Mouse (Mus musculus): ENCODE results near the gene Rnd3. TPM values are rescaled to one million over a fixed set of nuclear protein-coding genes. Genes with fewer than 3 reads are reported as not detected.

The Rnd3 gene
- polyA plus RNA-seq, 1 experiment from 2014 or later, result 139 TPM

DNA sequence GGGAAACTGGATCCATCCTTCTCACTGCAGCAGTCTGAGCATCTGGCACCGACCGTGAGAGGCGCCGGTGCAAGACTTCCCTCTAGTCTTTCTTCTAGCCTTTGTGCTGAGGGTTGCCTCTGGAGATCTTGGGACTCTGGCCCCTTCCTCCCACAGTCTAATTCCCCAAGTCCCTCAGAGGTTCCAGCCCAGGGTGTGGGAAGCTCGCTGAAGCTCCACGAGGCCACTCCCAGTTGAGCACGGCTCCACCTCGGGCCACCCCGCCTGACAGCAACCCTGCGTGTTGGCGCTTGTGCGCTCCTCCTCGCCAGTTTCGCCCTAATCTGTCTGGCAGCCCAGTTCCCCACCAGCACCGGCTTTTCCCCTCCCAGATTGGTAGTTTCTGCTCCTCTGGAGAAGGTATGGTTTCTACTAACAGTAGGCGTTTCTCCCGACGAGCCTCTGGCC lies 2.0 kb downstream of the Rnd3 start:
- Histone ChIP-seq H3K9ac (peak overlapping the region; percentile 91), H3K9me3 (no peaks in the 10 kb centered on the region), H3K4me3 (peak overlapping the region; percentile 90), H3K27ac (peak overlapping the region; percentile 95), H3K36me3 (peaks cover 3% of the 10 kb centered on the region; the same call in 1 of the 2 replicates), H3K4me2 (peak overlapping the region; percentile 56), H3K27me3 (no peaks in the 10 kb centered on the region), H3K4me1 (peaks cover 29% of the 10 kb centered on the region)
- WGBS, result under 1% methylated on average over 18 of the region's 18 CpGs
- peak; percentile 74 for ATAC-seq (ENCODE audit: insufficient number of reproducible peaks, low FRiP score, low TSS enrichment, low read depth)

DNA sequence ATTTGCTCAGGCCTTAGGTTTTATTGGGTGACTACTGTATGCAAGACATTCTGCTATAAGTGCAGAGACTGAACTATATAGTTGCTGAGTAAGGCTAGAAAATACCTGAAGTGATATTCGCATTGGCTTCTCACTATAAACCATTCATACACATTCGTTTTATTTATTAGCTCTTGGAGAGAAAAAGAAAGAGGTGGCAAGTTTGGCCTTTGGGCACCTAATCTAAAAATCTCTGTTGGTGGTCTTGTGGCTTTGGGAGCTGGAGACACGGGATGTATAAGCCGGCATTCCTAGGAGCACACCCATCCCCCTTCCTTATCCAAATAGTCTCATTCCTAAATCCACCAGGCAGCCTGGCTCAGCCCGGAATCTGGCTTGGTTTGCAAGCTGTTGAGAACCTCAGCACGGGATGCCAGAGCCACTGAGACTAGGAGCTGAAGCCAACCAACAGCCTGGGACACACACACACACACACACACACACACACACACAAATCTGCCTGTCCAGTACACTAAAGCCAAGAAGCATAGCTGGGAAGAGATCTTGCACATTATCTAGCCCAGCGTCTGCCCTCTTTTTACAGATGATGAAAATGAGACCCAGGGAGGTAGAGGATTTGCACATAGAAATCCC lies 3.0 kb downstream of the Rnd3 start:
- peaks cover 38% of the 10 kb centered on the region for H3K4me1 ChIP-seq
- ATAC-seq (ENCODE audit: insufficient number of reproducible peaks, low FRiP score, low TSS enrichment, low read depth), result no peak
- 6% methylated on average over 7 of the region's 7 CpGs for WGBS

DNA sequence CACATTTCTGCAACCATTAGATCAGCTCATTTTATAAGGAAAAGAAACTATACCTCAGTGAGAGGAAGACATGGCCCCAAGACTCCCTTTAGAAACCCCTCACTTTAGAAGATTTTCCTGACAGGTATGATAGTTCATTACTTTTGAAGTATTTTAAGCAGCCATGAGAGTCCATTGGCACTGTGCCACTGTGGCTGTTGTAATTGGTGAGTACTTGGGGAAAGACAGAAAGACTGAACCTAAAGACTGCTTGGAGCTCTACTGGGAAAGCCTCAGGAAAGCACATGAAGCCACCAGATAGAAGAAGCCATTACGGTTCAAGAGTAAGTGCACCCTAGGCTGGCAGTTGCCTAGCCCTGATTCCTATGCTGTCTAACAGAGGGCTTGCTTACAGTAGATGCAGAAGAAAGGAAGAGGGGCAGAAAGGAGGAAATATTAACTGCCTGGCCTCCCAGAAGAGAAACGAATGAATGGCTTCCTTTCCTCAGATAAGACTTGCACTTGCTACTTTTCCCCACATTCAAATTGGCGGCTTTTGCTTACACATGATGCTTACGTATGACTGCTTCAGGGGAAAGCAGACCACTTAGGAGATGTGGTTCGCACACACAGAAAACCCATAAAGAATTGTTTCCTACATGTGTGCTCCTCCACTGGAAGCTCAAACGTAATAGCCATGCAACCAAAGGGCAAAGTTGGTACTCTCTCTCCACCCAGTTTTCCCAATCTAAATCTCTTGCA lies 4.4 kb downstream of the Rnd3 start:
- Histone ChIP-seq H3K4me1 (peaks cover 51% of the 10 kb centered on the region), H3K9ac (peak overlapping the region; percentile 29; the same call in 1 of the 2 replicates), H3K36me3 (peaks cover 3% of the 10 kb centered on the region; the same call in 1 of the 2 replicates), H3K27ac (peak overlapping the region; percentile 18; the same call in 1 of the 2 replicates), H3K9me3 (no peaks in the 10 kb centered on the region), H3K27me3 (no peaks in the 10 kb centered on the region), H3K4me3 (peak overlapping the region; percentile 29), H3K4me2 (peak overlapping the region; percentile 45)
- 36% methylated on average over 6 of the region's 6 CpGs for WGBS
- ATAC-seq (ENCODE audit: insufficient number of reproducible peaks, low FRiP score, low TSS enrichment, low read depth), result no peak

More for the DNA sequence above, 3.0 kb downstream of the Rnd3 start:
- Histone ChIP-seq H3K36me3 (peaks cover 3% of the 10 kb centered on the region; the same call in 1 of the 2 replicates), H3K9ac (peak overlapping the region; percentile 26; the same call in 1 of the 2 replicates), H3K27me3 (no peaks in the 10 kb centered on the region), H3K9me3 (no peaks in the 10 kb centered on the region), H3K4me2 (peak overlapping the region; percentile 56), H3K4me3 (peak overlapping the region; percentile 90), H3K27ac (peak overlapping the region; percentile 95)

- H3K4me1 ChIP-seq, result peaks cover 58% of the 10 kb centered on the region
- H3K9ac ChIP-seq, result no peak overlapping the region
- no peaks in the 10 kb centered on the region for H3K27me3 ChIP-seq
- H3K4me2 ChIP-seq, result peak overlapping the region; percentile 41; the same call in 1 of the 2 replicates
- H3K36me3 ChIP-seq, result peaks cover 3% of the 10 kb centered on the region; the same call in 1 of the 2 replicates
- H3K4me3 ChIP-seq, result peak overlapping the region; percentile 11; the same call in 1 of the 2 replicates
- 42% methylated on average over 1 of the region's 1 CpGs for WGBS
- ATAC-seq (ENCODE audit: insufficient number of reproducible peaks, low FRiP score, low TSS enrichment, low read depth), result no peak
- H3K27ac ChIP-seq, result 0 out of 2 replicates have a peak overlapping the region, but pooled peaks have one; percentile 2
- H3K9me3 ChIP-seq, result no peaks in the 10 kb centered on the region
These were observed 6.5 kb downstream of the Rnd3 start for GRCm38 (mm10) chr2:51142422-51142821.

GRCm38 (mm10) chr2:51141345-51141744 lies 7.6 kb downstream of the Rnd3 start:
- Histone ChIP-seq H3K4me3 (peak overlapping the region; percentile 25), H3K4me2 (peak overlapping the region; percentile 41), H3K27ac (peak overlapping the region; percentile 67; the same call in 1 of the 2 replicates), H3K36me3 (peaks cover 13% of the 10 kb centered on the region), H3K27me3 (no peaks in the 10 kb centered on the region), H3K9me3 (no peaks in the 10 kb centered on the region), H3K4me1 (peaks cover 58% of the 10 kb centered on the region), H3K9ac (no peak overlapping the region)
- 35% methylated on average over 3 of the region's 3 CpGs for WGBS
- no peak for ATAC-seq (ENCODE audit: insufficient number of reproducible peaks, low FRiP score, low TSS enrichment, low read depth)

DNA sequence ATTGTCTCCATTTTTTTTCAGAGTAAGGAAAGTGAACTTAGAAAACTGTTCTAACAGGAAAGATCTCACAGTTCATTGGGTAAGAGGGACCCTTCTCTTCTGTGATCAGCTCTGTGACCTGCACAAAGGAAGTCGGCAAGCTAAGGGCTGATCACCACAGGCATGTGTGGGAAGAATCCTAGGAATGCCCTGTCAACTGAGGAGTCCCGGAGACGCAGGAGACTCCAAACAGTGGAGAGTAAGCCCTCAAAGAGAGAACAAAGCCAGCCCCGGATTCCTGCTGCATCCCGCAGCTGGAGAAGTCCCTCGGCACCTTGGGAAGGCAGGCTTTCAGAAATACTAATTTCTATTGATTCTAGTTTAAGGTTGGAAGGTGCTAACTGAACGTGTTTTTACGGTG lies 8.4 kb downstream of the Rnd3 start:
- Histone ChIP-seq H3K4me3 (peak overlapping the region; percentile 25), H3K27me3 (no peaks in the 10 kb centered on the region), H3K4me1 (peaks cover 58% of the 10 kb centered on the region), H3K9ac (no peak overlapping the region), H3K27ac (peak overlapping the region; percentile 67), H3K36me3 (peaks cover 21% of the 10 kb centered on the region), H3K9me3 (no peaks in the 10 kb centered on the region), H3K4me2 (peak overlapping the region; percentile 41)
- 4% methylated on average over 8 of the region's 8 CpGs for WGBS
- no peak for ATAC-seq (ENCODE audit: insufficient number of reproducible peaks, low FRiP score, low TSS enrichment, low read depth)

- Histone ChIP-seq H3K9me3 (no peaks in the 10 kb centered on the region), H3K27ac (no peak overlapping the region), H3K27me3 (no peaks in the 10 kb centered on the region), H3K4me1 (peaks cover 54% of the 10 kb centered on the region), H3K4me3 (no peak overlapping the region), H3K36me3 (peaks cover 24% of the 10 kb centered on the region), H3K4me2 (peak overlapping the region; percentile 41; the same call in 1 of the 2 replicates), H3K9ac (no peak overlapping the region)
- WGBS, result 11% methylated on average over 6 of the region's 6 CpGs
- ATAC-seq (ENCODE audit: insufficient number of reproducible peaks, low FRiP score, low TSS enrichment, low read depth), result no peak
These were observed 8.9 kb downstream of the Rnd3 start for GRCm38 (mm10) chr2:51139912-51140446.

GRCm38 (mm10) chr2:51139218-51139911 lies 9.5 kb downstream of the Rnd3 start:
- WGBS, result 23% methylated on average over 5 of the region's 5 CpGs
- no peak for ATAC-seq (ENCODE audit: insufficient number of reproducible peaks, low FRiP score, low TSS enrichment, low read depth)
- H3K9me3 ChIP-seq, result no peaks in the 10 kb centered on the region
- H3K27me3 ChIP-seq, result no peaks in the 10 kb centered on the region
- peak overlapping the region; percentile 47; the same call in 1 of the 2 replicates for H3K27ac ChIP-seq
- H3K9ac ChIP-seq, result no peak overlapping the region
- H3K4me1 ChIP-seq, result peaks cover 48% of the 10 kb centered on the region
- H3K36me3 ChIP-seq, result peaks cover 30% of the 10 kb centered on the region
- no peak overlapping the region for H3K4me3 ChIP-seq
- no peak overlapping the region for H3K4me2 ChIP-seq

- Histone ChIP-seq H3K27me3 (no peaks in the 10 kb centered on the region), H3K4me3 (no peak overlapping the region), H3K4me2 (no peak overlapping the region), H3K4me1 (peaks cover 39% of the 10 kb centered on the region), H3K36me3 (peaks cover 42% of the 10 kb centered on the region), H3K9me3 (no peaks in the 10 kb centered on the region), H3K9ac (no peak overlapping the region), H3K27ac (no peak overlapping the region)
- ATAC-seq (ENCODE audit: insufficient number of reproducible peaks, low FRiP score, low TSS enrichment, low read depth), result no peak
- 43% methylated on average over 4 of the region's 4 CpGs for WGBS
These were observed 11.2 kb downstream of the Rnd3 start for GRCm38 (mm10) chr2:51137726-51138125.

DNA sequence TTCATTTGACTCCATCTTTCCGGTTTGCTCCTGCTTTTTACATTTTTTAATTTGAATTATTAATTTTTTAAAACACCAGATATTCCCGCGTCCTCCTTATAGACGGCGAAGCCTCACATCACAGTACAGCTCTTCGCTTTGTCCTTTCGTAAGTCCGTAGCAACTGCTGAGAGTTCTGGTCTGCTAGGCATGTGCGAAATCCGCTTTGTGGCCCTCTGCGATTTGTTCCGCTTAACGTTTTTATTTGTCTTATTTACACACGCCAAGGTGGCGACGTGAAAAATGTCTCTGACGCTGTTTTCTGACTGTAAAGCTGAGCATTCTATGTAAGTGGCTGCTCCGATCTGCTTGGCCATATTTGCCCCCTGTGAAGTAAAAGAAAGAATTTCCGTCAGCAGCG lies 16.7 kb downstream of the Rnd3 start:
- ATAC-seq (ENCODE audit: insufficient number of reproducible peaks, low FRiP score, low TSS enrichment, low read depth), result no peak
- Histone ChIP-seq H3K4me2 (no peak overlapping the region), H3K27me3 (no peaks in the 10 kb centered on the region), H3K9ac (no peak overlapping the region), H3K9me3 (no peaks in the 10 kb centered on the region), H3K36me3 (peaks cover 70% of the 10 kb centered on the region), H3K4me1 (no peaks in the 10 kb centered on the region), H3K4me3 (no peak overlapping the region), H3K27ac (no peak overlapping the region)
- WGBS, result 93% methylated on average over 20 of the region's 20 CpGs

DNA sequence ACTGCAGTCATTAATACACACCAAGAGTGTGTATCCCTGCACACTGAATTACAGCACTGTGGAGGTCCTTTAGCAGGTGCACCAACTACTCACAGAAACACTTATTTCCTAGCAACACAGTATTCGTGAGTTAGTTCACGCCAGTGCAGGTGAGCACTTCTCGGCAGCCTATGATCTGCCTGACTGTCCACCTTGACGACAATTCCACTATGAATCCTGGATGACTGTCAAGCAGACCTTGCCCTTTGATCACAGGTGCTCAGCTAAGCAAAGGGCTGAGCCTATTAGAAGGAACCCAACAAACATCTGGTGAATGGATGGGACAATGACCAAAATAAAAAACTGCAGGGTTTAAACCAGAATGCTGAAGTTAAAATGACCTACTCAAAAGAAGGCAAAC lies 20.8 kb downstream of the Rnd3 start:
- ATAC-seq (ENCODE audit: insufficient number of reproducible peaks, low FRiP score, low TSS enrichment, low read depth), result no peak
- WGBS, result 60% methylated on average over 4 of the region's 4 CpGs
- Histone ChIP-seq H3K27me3 (no peaks in the 10 kb centered on the region), H3K9me3 (no peaks in the 10 kb centered on the region), H3K36me3 (peaks cover 33% of the 10 kb centered on the region), H3K4me2 (no peak overlapping the region), H3K27ac (no peak overlapping the region), H3K4me1 (no peaks in the 10 kb centered on the region), H3K4me3 (no peak overlapping the region), H3K9ac (no peak overlapping the region)

Data from limb, embryonic 15.5 days (tissue).